10 mouse cellular contexts compared by ENCODE assay signal in genomic region chr11:87750043-87750421, GRCm38 (mm10). TPM values are rescaled to one million over a fixed set of nuclear protein-coding genes. Genes with fewer than 3 reads are reported as not detected.
A peak's percentile ranks its signal among the peaks of the same experiment; 100 is the strongest.
DNase-seq lines count a peak whose midpoint lies in the region; ATAC-seq lines count a peak whose summit lies in the region.
"Had no signal": no experiment of that assay in that cellular context is flagged by ENCODE, and none has a peak within 500 bp of the region (broad histone marks: within the 10 kb centered on the region; RNA-seq: fewer than 3 reads in every experiment).

No protein-coding gene starts in this region.

- WGBS in heart, embryonic 11.5 days (ENCODE audit: insufficient replicate concordance): 50% methylated on average over 11 of the region's 11 CpGs
- WGBS in midbrain, embryonic 11.5 days: 81% methylated on average over 11 of the region's 11 CpGs
- 86% methylated on average over 11 of the region's 11 CpGs for WGBS in midbrain, embryonic 14.5 days
- WGBS in limb, embryonic 10.5 days: 83% methylated on average over 11 of the region's 11 CpGs

- intact Hi-C loops in heart, postnatal 14 days (cut with DNase I): no loop called here

- H3K9ac ChIP-seq in heart, embryonic 11.5 days (ENCODE audit: low read depth, low read length): peak overlapping the region; percentile 18; the same call in 1 of the 2 replicates
- no peak overlapping the region for H3K9ac ChIP-seq in midbrain, embryonic 11.5 days (ENCODE audit: low read length)
- no peak overlapping the region for H3K9ac ChIP-seq in midbrain, embryonic 14.5 days (replicated peaks; ENCODE audit: low read length)
- H3K9ac ChIP-seq: hindbrain, embryonic 12.5 days had no signal

- no peak overlapping the region for H3K4me3 ChIP-seq in heart, embryonic 11.5 days (ENCODE audit: low read depth, low read length)
- H3K4me3 ChIP-seq in midbrain, embryonic 11.5 days (ENCODE audit: low read depth, low read length): no peak overlapping the region
- H3K4me3 ChIP-seq in midbrain, embryonic 14.5 days (replicated peaks; ENCODE audit: low read depth, low read length): no peak overlapping the region
- no peak overlapping the region for H3K4me3 ChIP-seq in limb, embryonic 10.5 days
- H3K4me3 ChIP-seq: hindbrain, embryonic 12.5 days had no signal

- peak overlapping the region; percentile 30; the same call in 1 of the 2 replicates for H3K4me2 ChIP-seq in heart, embryonic 11.5 days
- no peak overlapping the region for H3K4me2 ChIP-seq in midbrain, embryonic 11.5 days
- H3K4me2 ChIP-seq in midbrain, embryonic 14.5 days (ENCODE audit: low read length): no peak overlapping the region
- H3K4me2 ChIP-seq: hindbrain, embryonic 12.5 days had no signal

- H3K27me3 ChIP-seq in heart, embryonic 11.5 days (ENCODE audit: control insufficient read depth, insufficient read depth, low read length): no peaks in the 10 kb centered on the region
- no peaks in the 10 kb centered on the region for H3K27me3 ChIP-seq in midbrain, embryonic 11.5 days (ENCODE audit: control insufficient read depth, insufficient read depth, low read length)
- H3K27me3 ChIP-seq in midbrain, embryonic 14.5 days (ENCODE audit: control insufficient read depth, insufficient read depth, low read length): no peaks in the 10 kb centered on the region
- no peaks in the 10 kb centered on the region for H3K27me3 ChIP-seq in limb, embryonic 10.5 days (ENCODE audit: low read depth, poor library complexity, severe bottlenecking)
- H3K27me3 ChIP-seq: hindbrain, embryonic 12.5 days had no signal

- DNase-seq in heart, postnatal 14 days: no peak
- DNase-seq in midbrain, embryonic 11.5 days (ENCODE audit: low spot score, missing footprints): peak; percentile 53
- no peak for DNase-seq in midbrain, embryonic 14.5 days
- no peak for DNase-seq in limb, embryonic 10.5 days (ENCODE audit: low spot score)
- DNase-seq in spleen, postnatal 36 days (ENCODE audit: low spot score in 2 of 2): peak; percentile 58 to 76
- no peak for DNase-seq in ovary, postnatal 14 days (ENCODE audit: low spot score)
- no peak for DNase-seq in cerebellum, postnatal 4 days (ENCODE audit: low spot score in 2 of 2)

- peaks cover 5% of the 10 kb centered on the region; the same call in 1 of the 2 replicates for H3K4me1 ChIP-seq in heart, embryonic 11.5 days (ENCODE audit: control insufficient read depth, insufficient read depth, low read length)
- no peaks in the 10 kb centered on the region for H3K4me1 ChIP-seq in midbrain, embryonic 11.5 days (ENCODE audit: control insufficient read depth, insufficient read depth, low read length)
- H3K4me1 ChIP-seq in midbrain, embryonic 14.5 days (ENCODE audit: control insufficient read depth, insufficient read depth, low read length): no peaks in the 10 kb centered on the region
- H3K4me1 ChIP-seq in limb, embryonic 10.5 days: peaks cover 20% of the 10 kb centered on the region
- H3K4me1 ChIP-seq: hindbrain, embryonic 12.5 days had no signal

- no peaks in the 10 kb centered on the region for H3K9me3 ChIP-seq in heart, embryonic 11.5 days (replicated peaks; ENCODE audit: control insufficient read depth, low read length)
- no peaks in the 10 kb centered on the region for H3K9me3 ChIP-seq in midbrain, embryonic 11.5 days (ENCODE audit: control insufficient read depth, low read length)
- no peaks in the 10 kb centered on the region for H3K9me3 ChIP-seq in midbrain, embryonic 14.5 days (ENCODE audit: control insufficient read depth, low read length)
- H3K9me3 ChIP-seq in limb, embryonic 10.5 days (replicated peaks): no peaks in the 10 kb centered on the region
- H3K9me3 ChIP-seq: hindbrain, embryonic 12.5 days had no signal

- ATAC-seq in heart, embryonic 11.5 days (replicated peaks; ENCODE audit: insufficient number of reproducible peaks, low FRiP score, low TSS enrichment): peak; percentile 76
- no peak for ATAC-seq in midbrain, embryonic 11.5 days (ENCODE audit: low FRiP score)
- no peak for ATAC-seq in midbrain, embryonic 14.5 days (ENCODE audit: low FRiP score, low TSS enrichment)
- ATAC-seq: midbrain, embryonic 16.5 days had no signal

- peak overlapping the region; percentile 80 for H3K27ac ChIP-seq in heart, embryonic 11.5 days (ENCODE audit: low read depth, low read length)
- H3K27ac ChIP-seq in midbrain, embryonic 11.5 days (ENCODE audit: low read depth, low read length): no peak overlapping the region
- no peak overlapping the region for H3K27ac ChIP-seq in midbrain, embryonic 14.5 days (replicated peaks; ENCODE audit: low read depth, low read length)
- 0 out of 2 replicates have a peak overlapping the region, but pooled peaks have one; percentile 66 for H3K27ac ChIP-seq in limb, embryonic 10.5 days
- H3K27ac ChIP-seq: hindbrain, embryonic 12.5 days had no signal

- H3K36me3 ChIP-seq in heart, embryonic 11.5 days (ENCODE audit: control insufficient read depth, insufficient read depth, low read length): no peaks in the 10 kb centered on the region
- H3K36me3 ChIP-seq in midbrain, embryonic 11.5 days (ENCODE audit: control insufficient read depth, insufficient read depth, low read length): no peaks in the 10 kb centered on the region
- H3K36me3 ChIP-seq in midbrain, embryonic 14.5 days (ENCODE audit: control insufficient read depth, insufficient read depth, low read length): peaks cover 6% of the 10 kb centered on the region
- peaks cover 7% of the 10 kb centered on the region for H3K36me3 ChIP-seq in limb, embryonic 10.5 days

RNA-seq across cellular contexts. Expression of gene Tspoap1, which starts 10.3 kb away (rescaled TPM):
- 0.72 and 1.2 TPM in 2 replicates for polyA plus RNA-seq in heart, embryonic 11.5 days (2014; fragmentation: Nextera tagmentation; extraction: Ambion mirVana)
- total RNA-seq in heart, postnatal 14 days (2021): under 1 TPM; 0.17 to 0.19 TPM
- 7.0 and 9.0 TPM in 2 replicates for polyA plus RNA-seq in midbrain, embryonic 11.5 days (2014; fragmentation: Nextera tagmentation; extraction: Ambion mirVana)
- 54.5 and 63.4 TPM in 2 replicates for polyA plus RNA-seq in midbrain, embryonic 14.5 days (2014; fragmentation: Nextera tagmentation; extraction: Ambion mirVana)
- polyA plus RNA-seq in limb, embryonic 10.5 days (2016; fragmentation: Nextera tagmentation; extraction: Ambion mirVana): 0.74 and 2.9 TPM in 2 replicates

RNA-seq across cellular contexts. Expression of gene Supt4a, which starts 12.7 kb away (rescaled TPM):
- polyA plus RNA-seq in heart, embryonic 11.5 days (2014; fragmentation: Nextera tagmentation; extraction: Ambion mirVana): 114 and 120 TPM in 2 replicates
- total RNA-seq in heart, postnatal 14 days (2021): 10 to 100 TPM; 47.8 to 51.1 TPM
- 148 and 163 TPM in 2 replicates for polyA plus RNA-seq in midbrain, embryonic 11.5 days (2014; fragmentation: Nextera tagmentation; extraction: Ambion mirVana)
- 150 and 163 TPM in 2 replicates for polyA plus RNA-seq in midbrain, embryonic 14.5 days (2014; fragmentation: Nextera tagmentation; extraction: Ambion mirVana)
- 187 and 191 TPM in 2 replicates for polyA plus RNA-seq in limb, embryonic 10.5 days (2016; fragmentation: Nextera tagmentation; extraction: Ambion mirVana)

RNA-seq across cellular contexts. Expression of gene Mpo, which starts 43.3 kb away (rescaled TPM):
- 6.7 and 9.4 TPM in 2 replicates for polyA plus RNA-seq in heart, embryonic 11.5 days (2014; fragmentation: Nextera tagmentation; extraction: Ambion mirVana)
- under 1 TPM in 1 of 2 experiments, not detected in 1; 0.61 TPM for total RNA-seq in heart, postnatal 14 days (2021)
- polyA plus RNA-seq in midbrain, embryonic 11.5 days (2014; fragmentation: Nextera tagmentation; extraction: Ambion mirVana): 2.6 and 2.9 TPM in 2 replicates
- 0.47 TPM in 1 of 2 replicates, not detected in the other for polyA plus RNA-seq in midbrain, embryonic 14.5 days (2014; fragmentation: Nextera tagmentation; extraction: Ambion mirVana)
- 2.8 and 4.0 TPM in 2 replicates for polyA plus RNA-seq in limb, embryonic 10.5 days (2016; fragmentation: Nextera tagmentation; extraction: Ambion mirVana)

Comparison
In these comparisons a context has a peak if more than half of its experiments do, and no peak if none do; other contexts are left out.
1. DNase-seq: peak in midbrain, embryonic 11.5 days (single experiment) and spleen, postnatal 36 days (2 of 2); none in heart, postnatal 14 days (0 of 2), midbrain, embryonic 14.5 days (single experiment), limb, embryonic 10.5 days (single experiment), ovary, postnatal 14 days (single experiment) and cerebellum, postnatal 4 days (0 of 2).
2. H3K27ac ChIP-seq: peak in heart, embryonic 11.5 days (single experiment) and limb, embryonic 10.5 days (single experiment); none in midbrain, embryonic 11.5 days (single experiment) and midbrain, embryonic 14.5 days (single experiment).